Mouse (Mus musculus) hematopoietic multipotent progenitor cell, adult 10-12 weeks (in vitro differentiated cells): ENCODE measurements around the gene Cavin3. TPM values are rescaled to one million over a fixed set of nuclear protein-coding genes. Genes with fewer than 3 reads are reported as not detected.

ENCODE experiments used
- polyA plus RNA-seq: library from polyadenylated mRNA; stranded (reverse); fragments of >175 nt; gene quantifications from 2 replicates; pipeline ENCODE4 v1.2.3, GENCODE M21; 2012; ENCODE audit warnings: low replicate concordance

Gene Cavin3
- polyA plus RNA-seq = 0.08 and 3.0 TPM in 2 replicates

GRCm38 (mm10) chr7:105481505-105482411 lies at the start of gene Cavin3:
Cavin3 (minus strand) TSS chr7:105482300.

Other genes starting within 250 kb of the Cavin3 start
- not detected in 2 replicates for gene Olfr688, start 194.2 kb downstream of the Cavin3 start, polyA plus RNA-seq
- not detected in 2 replicates for gene Olfr689, start 171.1 kb downstream of the Cavin3 start, polyA plus RNA-seq
- not detected in 2 replicates for gene Olfr690, start 148.2 kb downstream of the Cavin3 start, polyA plus RNA-seq
- not detected in 2 replicates for gene Olfr691, start 140.0 kb downstream of the Cavin3 start, polyA plus RNA-seq
- gene Olfr692, start 114.1 kb downstream of the Cavin3 start, polyA plus RNA-seq = not detected in 2 replicates
- not detected in 2 replicates for gene Gm5901, start 107.3 kb downstream of the Cavin3 start, polyA plus RNA-seq
- 57.7 and 80.4 TPM in 2 replicates for gene Fam160a2, start 82.2 kb downstream of the Cavin3 start, polyA plus RNA-seq
- not detected in 2 replicates for gene Cnga4, start 77.7 kb downstream of the Cavin3 start, polyA plus RNA-seq
- not detected in 2 replicates for gene Cckbr, start 56.6 kb downstream of the Cavin3 start, polyA plus RNA-seq
- gene Smpd1, start 72.1 kb upstream of the Cavin3 start, polyA plus RNA-seq = 27.1 and 27.5 TPM in 2 replicates
- gene Apbb1, start 99.4 kb upstream of the Cavin3 start, polyA plus RNA-seq = 3.8 and 5.9 TPM in 2 replicates
- not detected in 2 replicates for gene Hpx, start 117.8 kb upstream of the Cavin3 start, polyA plus RNA-seq
- 17.6 and 34.8 TPM in 2 replicates for gene Trim3, start 151.3 kb upstream of the Cavin3 start, polyA plus RNA-seq
- 181 and 245 TPM in 2 replicates for gene Timm10b, start 157.8 kb upstream of the Cavin3 start, polyA plus RNA-seq
- gene Arfip2, start 158.1 kb upstream of the Cavin3 start, polyA plus RNA-seq = 48.8 and 71.0 TPM in 2 replicates
- 19.2 and 82.8 TPM in 2 replicates for gene Gm45799, start 158.3 kb upstream of the Cavin3 start, polyA plus RNA-seq
- 0.36 and 0.73 TPM in 2 replicates for gene Dnhd1, start 168.5 kb upstream of the Cavin3 start, polyA plus RNA-seq